Mouse (Mus musculus) thymus, postnatal 10 days (tissue): Measurements from ENCODE around the gene Timm9.
"Not testable (repeated sequence)": the region's sequence is repeated elsewhere in the genome, so short reads cannot be mapped to it uniquely, and the experiment has no call there.

Experiments
- DNase-seq, 2 experiments: peaks; one replicate each; pipeline ENCODE4 v3.0.0; 2021; ENCODE audit warnings: low spot score in 2 of 2

Gene Timm9

DNA sequence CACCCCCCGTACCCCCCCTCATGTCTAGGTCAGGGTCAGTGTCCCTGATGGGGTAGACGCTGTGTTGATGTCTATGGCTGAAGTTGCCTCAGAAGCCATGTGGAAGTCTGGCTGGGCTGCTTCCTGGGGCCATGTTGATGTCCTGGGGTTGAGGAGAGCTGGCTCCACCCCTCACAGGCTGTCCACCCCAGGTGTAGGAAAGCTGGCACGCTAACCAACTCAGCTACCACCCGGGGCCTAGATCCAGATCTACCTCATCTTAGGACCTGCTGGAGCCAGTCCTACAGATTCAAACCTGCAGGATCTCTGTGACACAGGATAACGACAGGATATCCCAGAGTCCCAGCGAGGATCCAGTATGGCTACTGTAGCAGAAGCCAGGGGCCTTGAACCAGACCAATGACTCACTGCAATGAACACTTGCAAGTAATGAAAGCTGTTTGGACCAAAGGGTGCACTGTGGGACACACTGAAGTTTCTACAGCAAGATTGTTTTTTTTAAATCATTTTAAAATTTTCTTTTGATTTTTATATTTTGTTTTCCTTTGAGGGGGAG lies 29.2 kb downstream of the Timm9 start:
- DNase-seq = no peak

GRCm38 (mm10) chr12:71104275-71104674 lies 32.2 kb downstream of the Timm9 start:
- DNase-seq = not testable (repeated sequence)

- DNase-seq = no peak
Measured at GRCm38 (mm10) chr12:71086331-71086730, 50.2 kb downstream of the Timm9 start.
